Mouse (Mus musculus) left cerebral cortex, adult 2 months (tissue): Measurements from ENCODE around the gene Btbd35f1. TPM values are rescaled to one million over a fixed set of nuclear protein-coding genes. Genes with fewer than 3 reads are reported as not detected.
"Not testable (repeated sequence)": the region's sequence is repeated elsewhere in the genome, so short reads cannot be mapped to it uniquely, and the experiment has no call there.

ENCODE experiments used
- DNase-seq, 2 experiments: peaks; one replicate each; pipeline ENCODE4 v3.0.0; 2021 to 2022; ENCODE audit warnings: low spot score in 2 of 2, mixed read lengths in 1 of 2; ENCODE audit errors: extremely low spot score in 1 of 2
- H3K27ac ChIP-seq: fragments of 200-600 bp; 2 replicates; pipeline ENCODE4 v1.8.1; 2022
- H3K4me3 ChIP-seq: fragments of 200-600 bp; 2 replicates; pipeline ENCODE4 v1.8.1; 2022
- intact Hi-C: fragments of 180-260 bp; cut with DNase I; formaldehyde crosslinking; loops from one replicate; pipeline ENCODE4 v1.15.1; 2025
- long read RNA-seq, 2 experiments: library from polyadenylated mRNA; stranded (forward); transcript quantifications; one replicate each; pipeline ENCODE4 v2.0.0; 2021; ENCODE audit warnings: borderline mapping rate in 2 of 2
- total RNA-seq, 2 experiments: library from RNA; stranded (reverse); gene quantifications; 2 replicates each; pipeline ENCODE4 v1.2.3; 2021

The Btbd35f1 gene
- not detected for total RNA-seq
- long read RNA-seq, experiment 1 = 0 reads
- long read RNA-seq, experiment 2 = 0 reads

DNA sequence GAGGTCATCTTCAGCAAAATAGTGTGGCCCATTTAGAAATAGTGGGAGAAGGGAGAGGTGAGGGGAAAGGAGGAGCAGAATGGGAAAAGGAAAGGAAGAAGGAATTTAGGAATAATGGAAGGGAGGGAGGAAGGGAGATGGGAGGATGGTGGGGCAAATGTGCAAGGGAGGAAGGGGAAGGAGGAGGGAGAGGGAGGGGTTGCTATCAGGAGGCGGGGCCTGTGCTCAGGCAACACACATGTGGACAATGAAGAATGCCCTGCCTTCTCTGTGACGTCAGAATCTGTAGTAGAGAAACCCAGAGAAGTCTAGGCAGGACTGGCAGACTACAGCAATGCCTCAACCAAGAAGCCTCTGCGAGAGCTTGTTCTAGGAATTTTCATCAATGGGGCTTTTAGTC lies at the start of gene Btbd35f1:
Gene Btbd35f1 (plus strand): TSS at position 301 of the 400 bp plus-strand sequence.
- H3K27ac ChIP-seq, DNase-seq, intact Hi-C loops, H3K4me3 ChIP-seq: not testable (repeated sequence)

DNA sequence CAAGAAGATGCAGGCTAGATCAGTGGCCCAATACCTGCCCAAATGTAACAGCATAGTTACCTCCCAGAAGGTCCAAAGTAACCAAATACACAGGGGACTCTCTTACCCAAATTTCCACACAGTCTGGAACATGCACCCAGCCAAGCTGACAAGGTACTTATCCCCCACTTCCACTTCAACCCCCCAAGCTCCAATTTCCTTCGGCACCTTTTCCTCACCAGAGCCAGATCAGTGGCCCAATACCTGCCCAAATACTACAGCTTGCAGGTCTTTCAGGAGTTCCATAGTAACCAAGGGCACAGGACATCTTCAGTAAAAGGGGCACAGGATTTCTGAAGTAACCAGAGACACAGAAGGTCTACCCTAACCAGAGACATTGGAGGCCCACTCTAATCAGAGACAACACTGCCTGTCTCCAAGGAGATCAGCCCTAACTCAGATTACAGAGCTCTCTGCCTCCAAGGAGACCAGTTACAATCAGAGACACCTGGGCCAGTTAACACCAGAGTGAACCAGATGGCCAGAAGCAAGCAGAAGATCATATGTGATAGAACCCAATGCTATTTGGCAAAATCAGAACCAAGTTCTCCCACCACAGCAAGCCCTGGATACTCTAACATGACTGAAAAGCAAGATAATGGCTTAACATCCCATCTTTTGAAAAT lies 31.2 kb downstream of the Btbd35f1 start:
- H3K4me3 ChIP-seq, H3K27ac ChIP-seq, intact Hi-C loops: not testable (repeated sequence)
- DNase-seq = peak in 1 of 2 experiments; percentile 9

GRCm38 (mm10) chrX:32601008-32601407 lies 41.2 kb downstream of the Btbd35f1 start:
- H3K27ac ChIP-seq, intact Hi-C loops, H3K4me3 ChIP-seq: not testable (repeated sequence)
- DNase-seq = peak in 1 of 2 experiments; percentile 10

- H3K4me3 ChIP-seq, intact Hi-C loops, H3K27ac ChIP-seq: not testable (repeated sequence)
- DNase-seq = peak in 1 of 2 experiments; percentile 9
Measured at GRCm38 (mm10) chrX:32601425-32601824, 41.6 kb downstream of the Btbd35f1 start.

Other genes starting within 250 kb of the Btbd35f1 start
- gene Gm5926, start 90.7 kb downstream of the Btbd35f1 start, total RNA-seq = not detected
- gene Btbd35f21, start 166.1 kb downstream of the Btbd35f1 start, total RNA-seq = not detected